Mouse (Mus musculus) lung, embryonic 14.5 days (tissue): ENCODE measurements around the gene Prkag2. TPM values are rescaled to one million over a fixed set of nuclear protein-coding genes. Genes with fewer than 3 reads are reported as not detected.
A peak's percentile ranks its signal among the peaks of the same experiment; 100 is the strongest.

Source experiments
- ATAC-seq: fragments of 200-750 bp; cut with Nextera tagmentation; 2 replicates; pipeline ENCODE4 v1.8.0; 2017; ENCODE audit warnings: mild to moderate bottlenecking, moderate TSS enrichment, moderate library complexity; ENCODE audit not compliant: insufficient read depth
- DNase-seq: peaks from one replicate; pipeline ENCODE4 v3.0.0-alpha.2; 2015
- H3K27ac ChIP-seq: fragments of 300-500 bp; sonication (generic); 2 replicates; pipeline ENCODE4 v1.5.1; 2014; ENCODE audit warnings: low read depth, mild to moderate bottlenecking, moderate library complexity
- H3K27me3 ChIP-seq: fragments of 300-500 bp; sonication (generic); 2 replicates; pipeline ENCODE4 v1.6.1; 2014; ENCODE audit warnings: low read length, control low read depth; ENCODE audit not compliant: insufficient read depth
- H3K36me3 ChIP-seq: fragments of 300-500 bp; sonication (generic); 2 replicates; pipeline ENCODE4 v1.6.1; 2014; ENCODE audit warnings: control low read depth; ENCODE audit not compliant: insufficient read depth
- H3K4me1 ChIP-seq: fragments of 300-500 bp; sonication (generic); 2 replicates; pipeline ENCODE4 v1.6.1; 2014; ENCODE audit warnings: antibody characterized with exemption, control low read depth; ENCODE audit not compliant: insufficient read depth
- H3K4me2 ChIP-seq: fragments of 300-500 bp; sonication (generic); 2 replicates; pipeline ENCODE4 v1.6.1; 2014; ENCODE audit warnings: mild to moderate bottlenecking
- H3K4me3 ChIP-seq: fragments of 300-500 bp; sonication (generic); 2 replicates; pipeline ENCODE4 v1.5.1; 2014; ENCODE audit warnings: low read depth, low read length
- H3K9ac ChIP-seq: fragments of 300-500 bp; sonication (generic); 2 replicates; pipeline ENCODE4 v1.6.1; 2014
- H3K9me3 ChIP-seq: fragments of 300-500 bp; sonication (generic); 2 replicates; pipeline ENCODE4 v1.6.1; 2016; ENCODE audit warnings: low read depth, low read length, control low read depth
- CTCF ChIP-seq: IDR thresholded peaks from 2 replicates; pipeline ENCODE4 v1.5.1; 2016; ENCODE audit warnings: antibody characterized with exemption, low read depth
- WGBS: fragments of 180-500 bp; shearing (Covaris S2); extraction: QIAGEN DNeasy Blood & Tissue Kit; methylation state at CpG from one replicate; pipeline ENCODE4 v1.1.7; 2014; 5-methylcytosine and 5-hydroxymethylcytosine counted together
- polyA plus RNA-seq: library from polyadenylated mRNA; unstranded; fragments of >200 nt; fragmentation: Nextera tagmentation; extraction: Ambion mirVana; gene quantifications from 2 replicates; pipeline ENCODE4 v1.2.1, GENCODE M21; 2014

The Prkag2 gene
- polyA plus RNA-seq, 1 experiment from 2014 or later: 25.6 TPM

DNA sequence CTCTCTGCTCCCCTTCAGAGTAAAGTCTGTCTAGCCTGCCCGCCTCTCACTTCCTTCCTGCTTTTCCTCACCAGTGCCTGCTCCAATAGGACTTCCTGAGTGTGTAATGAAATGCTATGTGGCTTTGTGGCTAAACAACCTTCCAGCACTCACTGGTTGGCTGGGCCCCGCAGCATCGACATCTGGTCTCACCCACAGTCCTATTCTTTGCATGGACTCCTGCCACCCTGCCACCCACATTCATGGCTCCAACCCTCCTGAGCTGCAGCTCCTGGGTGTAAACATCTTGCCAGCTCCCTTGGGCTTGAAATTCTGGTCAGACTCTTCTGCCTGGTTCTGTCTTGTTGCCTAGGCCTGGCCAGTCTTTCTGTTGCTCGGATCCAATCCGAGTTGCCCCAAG, 15.6 kb upstream of the Prkag2 start:
- H3K9me3 ChIP-seq: no peaks in the 10 kb centered on the region
- no peak overlapping the region for H3K27ac ChIP-seq
- no peak overlapping the region for H3K9ac ChIP-seq
- H3K4me3 ChIP-seq: no peak overlapping the region
- DNase-seq (no peak), ATAC-seq (no peak)
- no peak overlapping the region for H3K4me2 ChIP-seq
- H3K4me1 ChIP-seq: no peaks in the 10 kb centered on the region
- WGBS: 77% methylated on average over 5 of the region's 5 CpGs
- H3K27me3 ChIP-seq: no peaks in the 10 kb centered on the region
- no peak for TF ChIP-seq CTCF
- no peaks in the 10 kb centered on the region for H3K36me3 ChIP-seq

DNA sequence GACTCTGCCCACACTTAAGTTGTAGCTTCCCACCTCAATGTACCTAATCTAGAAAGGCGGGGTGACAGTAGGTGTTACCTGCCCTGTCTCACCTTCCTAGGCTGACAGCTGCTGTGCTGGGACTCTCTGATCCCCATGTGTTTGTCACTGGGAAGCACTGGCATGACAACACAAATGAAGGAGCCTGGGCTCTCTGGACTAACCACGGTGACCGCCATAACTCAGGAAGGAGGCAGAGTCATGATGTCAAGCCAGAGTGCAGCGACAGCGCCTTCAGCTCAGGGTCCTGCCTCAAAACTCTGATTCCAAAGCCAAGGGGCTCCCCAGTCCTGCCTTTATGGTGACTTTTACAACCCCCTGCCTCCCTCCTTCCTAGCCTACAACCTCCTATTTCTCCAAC, 14.8 kb upstream of the Prkag2 start:
- H3K9ac ChIP-seq: no peak overlapping the region
- H3K36me3 ChIP-seq: no peaks in the 10 kb centered on the region
- H3K4me1 ChIP-seq: no peaks in the 10 kb centered on the region
- H3K4me2 ChIP-seq: no peak overlapping the region
- no peak overlapping the region for H3K4me3 ChIP-seq
- H3K27me3 ChIP-seq: no peaks in the 10 kb centered on the region
- no peak for TF ChIP-seq CTCF
- H3K9me3 ChIP-seq: no peaks in the 10 kb centered on the region
- 57% methylated on average over 5 of the region's 5 CpGs for WGBS
- DNase-seq: no peak
- no peak overlapping the region for H3K27ac ChIP-seq
- no peak for ATAC-seq

DNA sequence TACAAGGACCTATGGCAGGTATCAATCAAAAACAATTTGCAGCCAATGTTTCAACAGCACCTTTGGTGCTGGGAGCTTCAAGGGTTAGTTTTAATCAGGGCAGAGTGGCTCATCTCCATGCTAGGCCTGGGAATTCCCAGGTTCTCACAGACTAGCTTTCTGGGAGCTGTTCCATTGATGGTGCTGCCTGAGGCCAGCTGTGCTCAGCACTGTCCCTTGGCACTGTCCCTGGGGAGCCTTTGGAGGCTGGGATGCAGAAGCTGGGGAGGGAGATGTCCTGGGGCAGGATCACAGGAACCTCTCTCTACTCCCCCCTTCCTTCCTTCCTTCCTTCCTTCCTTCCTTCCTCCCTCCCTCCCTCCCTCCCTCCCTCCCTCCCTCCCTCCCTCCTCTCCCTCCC, 13.7 kb upstream of the Prkag2 start:
- no peaks in the 10 kb centered on the region for H3K9me3 ChIP-seq
- ATAC-seq (no peak), DNase-seq (no peak)
- no peak overlapping the region for H3K4me2 ChIP-seq
- H3K27ac ChIP-seq: no peak overlapping the region
- no peak for TF ChIP-seq CTCF
- no peaks in the 10 kb centered on the region for H3K27me3 ChIP-seq
- H3K36me3 ChIP-seq: no peaks in the 10 kb centered on the region
- no peak overlapping the region for H3K9ac ChIP-seq
- H3K4me1 ChIP-seq: no peaks in the 10 kb centered on the region
- H3K4me3 ChIP-seq: no peak overlapping the region

DNA sequence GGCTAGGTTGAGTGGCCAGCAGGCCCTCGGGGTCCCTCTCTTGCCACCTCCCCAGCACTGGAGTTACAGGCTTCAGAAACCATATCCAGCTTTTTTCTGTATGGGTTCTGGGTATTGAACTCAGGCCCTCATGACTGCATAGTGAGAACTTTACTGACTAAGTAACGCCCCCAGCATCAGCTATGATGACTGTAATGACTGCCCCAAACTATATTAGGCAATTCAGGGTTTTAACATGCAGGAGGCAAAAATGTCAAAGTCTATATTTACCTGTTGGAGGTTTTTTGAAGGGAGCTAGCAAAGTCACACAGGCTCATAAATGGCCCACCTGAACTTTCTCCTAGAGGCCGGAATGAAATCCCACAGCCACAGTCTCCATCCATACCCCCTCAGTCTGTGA, 9.9 kb upstream of the Prkag2 start:
- no peak for TF ChIP-seq CTCF
- no peak overlapping the region for H3K27ac ChIP-seq
- no peaks in the 10 kb centered on the region for H3K27me3 ChIP-seq
- H3K4me2 ChIP-seq: no peak overlapping the region
- WGBS: 72% methylated on average over 3 of the region's 3 CpGs
- no peaks in the 10 kb centered on the region for H3K9me3 ChIP-seq
- H3K4me1 ChIP-seq: no peaks in the 10 kb centered on the region
- no peaks in the 10 kb centered on the region for H3K36me3 ChIP-seq
- ATAC-seq (no peak), DNase-seq (no peak)
- H3K9ac ChIP-seq: no peak overlapping the region
- H3K4me3 ChIP-seq: no peak overlapping the region

DNA sequence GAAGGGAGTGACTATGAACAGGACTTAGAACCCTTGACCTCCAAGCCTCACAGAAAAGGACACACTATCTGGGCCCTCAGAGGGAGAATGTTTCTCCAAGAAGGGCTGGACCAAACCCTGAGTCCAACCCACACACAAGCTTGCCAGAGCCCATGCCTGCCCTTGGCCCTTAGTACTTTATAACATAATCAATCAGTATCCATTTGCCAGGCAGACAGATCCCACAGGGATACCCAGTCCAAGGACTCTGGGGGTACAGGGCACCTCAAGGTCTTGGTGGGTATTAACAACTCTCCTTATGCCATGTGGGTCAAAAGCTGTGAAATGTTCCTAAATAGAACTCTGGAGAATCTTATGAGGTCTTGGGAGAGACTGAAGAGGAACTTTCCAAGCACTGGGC, 5.3 kb upstream of the Prkag2 start:
- no peak for TF ChIP-seq CTCF
- H3K4me2 ChIP-seq: no peak overlapping the region
- ATAC-seq (no peak), DNase-seq (no peak)
- H3K27me3 ChIP-seq: no peaks in the 10 kb centered on the region
- no peaks in the 10 kb centered on the region for H3K9me3 ChIP-seq
- no peak overlapping the region for H3K4me3 ChIP-seq
- no peak overlapping the region for H3K9ac ChIP-seq
- H3K36me3 ChIP-seq: no peaks in the 10 kb centered on the region
- H3K27ac ChIP-seq: no peak overlapping the region
- H3K4me1 ChIP-seq: no peaks in the 10 kb centered on the region

DNA sequence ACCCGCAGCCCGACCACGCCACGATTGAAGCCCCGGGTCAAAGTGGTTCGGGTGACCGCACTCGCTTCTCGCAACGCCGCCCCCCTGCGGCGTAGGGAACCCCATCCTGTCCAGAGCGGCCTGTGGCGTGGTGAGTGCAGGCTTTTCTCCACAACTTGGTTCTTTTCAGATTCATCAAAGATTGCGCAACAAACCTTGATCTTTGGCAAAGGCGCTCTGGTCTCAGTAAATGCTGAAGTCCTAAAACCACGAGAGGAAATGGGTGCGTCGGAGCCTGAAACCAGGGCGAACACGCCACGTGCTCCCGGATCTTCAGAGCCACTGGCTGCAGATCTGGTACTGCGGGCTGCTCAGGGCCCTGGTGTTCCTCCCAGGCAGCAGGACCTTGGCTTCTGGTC, 683 bp upstream of the Prkag2 start:
- peak overlapping the region; percentile 60 for H3K9ac ChIP-seq
- WGBS: under 1% methylated on average over 25 of the region's 25 CpGs
- peaks cover 20% of the 10 kb centered on the region; the same call in 1 of the 2 replicates for H3K27me3 ChIP-seq
- H3K4me1 ChIP-seq: no peaks in the 10 kb centered on the region
- DNase-seq (peak; percentile 80), ATAC-seq (peak; percentile 67)
- peak overlapping the region; percentile 79 for H3K4me2 ChIP-seq
- peak overlapping the region; percentile 51 for H3K4me3 ChIP-seq
- H3K9me3 ChIP-seq: no peaks in the 10 kb centered on the region
- H3K36me3 ChIP-seq: no peaks in the 10 kb centered on the region
- no peak overlapping the region for H3K27ac ChIP-seq
- peak; percentile 48; the same call in 1 of the 2 replicates for TF ChIP-seq CTCF

DNA sequence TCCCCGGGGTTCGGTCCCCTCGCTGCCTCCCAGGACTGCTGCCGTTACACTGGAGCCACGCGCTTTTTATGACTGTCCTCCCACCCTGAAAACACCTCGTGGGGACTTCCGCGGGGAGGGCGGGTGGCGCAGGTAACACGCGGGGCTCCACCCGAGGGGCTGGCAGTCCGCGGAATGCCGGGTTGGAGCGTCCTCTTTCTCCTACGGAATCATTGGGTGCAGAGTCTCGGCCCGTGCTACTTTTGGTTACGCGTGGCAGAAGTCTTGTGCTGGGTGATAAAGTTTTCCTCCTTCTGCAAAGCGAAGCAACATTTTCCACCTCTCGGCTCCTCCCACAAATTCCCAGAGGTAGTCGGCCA, 306 bp downstream of the Prkag2 start:
- H3K36me3 ChIP-seq: no peaks in the 10 kb centered on the region
- under 1% methylated on average over 26 of the region's 26 CpGs for WGBS
- H3K27ac ChIP-seq: no peak overlapping the region
- TF ChIP-seq CTCF: no peak
- peaks cover 20% of the 10 kb centered on the region; the same call in 1 of the 2 replicates for H3K27me3 ChIP-seq
- ATAC-seq (peak; percentile 13; the same call in 1 of the 2 replicates), DNase-seq (peak; percentile 27)
- H3K4me2 ChIP-seq: peak overlapping the region; percentile 79
- no peaks in the 10 kb centered on the region for H3K9me3 ChIP-seq
- no peaks in the 10 kb centered on the region for H3K4me1 ChIP-seq
- H3K9ac ChIP-seq: peak overlapping the region; percentile 60
- peak overlapping the region; percentile 51 for H3K4me3 ChIP-seq
